Mouse (Mus musculus) stomach, postnatal 0 days (tissue): ENCODE results near the gene Ripply2. TPM values are rescaled to one million over a fixed set of nuclear protein-coding genes. Genes with fewer than 3 reads are reported as not detected.
"Not testable (repeated sequence)": the region's sequence is repeated elsewhere in the genome, so short reads cannot be mapped to it uniquely, and the experiment has no call there.

Experiments
- ATAC-seq: fragments of 200-750 bp; cut with Nextera tagmentation; 2 replicates; pipeline ENCODE4 v1.8.0; 2017; ENCODE audit not compliant: low FRiP score, low TSS enrichment
- DNase-seq: peaks from one replicate; pipeline ENCODE4 v3.0.0-alpha.2; 2016; ENCODE audit warnings: low spot score
- H3K27ac ChIP-seq: fragments of 300-500 bp; sonication (generic); replicated peaks from 2 replicates; pipeline ENCODE4 v1.5.1; 2014; ENCODE audit warnings: mild to moderate bottlenecking, control low read depth
- H3K27me3 ChIP-seq: fragments of 300-500 bp; sonication (generic); 2 replicates; pipeline ENCODE4 v1.6.1; 2014; ENCODE audit warnings: low read length; ENCODE audit not compliant: control insufficient read depth, insufficient read depth
- H3K36me3 ChIP-seq: fragments of 300-500 bp; sonication (generic); 2 replicates; pipeline ENCODE4 v1.6.1; 2014; ENCODE audit warnings: low read length, mixed read lengths; ENCODE audit not compliant: control insufficient read depth, insufficient read depth
- H3K4me1 ChIP-seq: fragments of 300-500 bp; sonication (generic); replicated peaks from 2 replicates; pipeline ENCODE4 v1.6.1; 2014; ENCODE audit warnings: antibody characterized with exemption; ENCODE audit not compliant: control insufficient read depth, insufficient read depth
- H3K4me2 ChIP-seq: fragments of 300-500 bp; sonication (generic); replicated peaks from 2 replicates; pipeline ENCODE4 v1.6.1; 2014; ENCODE audit warnings: low read depth, mild to moderate bottlenecking, control low read depth, moderate library complexity
- H3K4me3 ChIP-seq: fragments of 300-500 bp; sonication (generic); 2 replicates; pipeline ENCODE4 v1.5.1; 2014; ENCODE audit warnings: low read depth, low read length, control low read depth
- H3K9ac ChIP-seq: fragments of 300-500 bp; sonication (generic); 2 replicates; pipeline ENCODE4 v1.6.1; 2014; ENCODE audit warnings: mild to moderate bottlenecking, low read length, control low read depth, mixed read lengths
- H3K9me3 ChIP-seq: fragments of 300-500 bp; sonication (generic); 2 replicates; pipeline ENCODE4 v1.6.1; 2016; ENCODE audit warnings: low read length; ENCODE audit not compliant: control insufficient read depth
- CTCF ChIP-seq: IDR thresholded peaks from 2 replicates; pipeline ENCODE4 v1.5.1; 2016; ENCODE audit warnings: antibody characterized with exemption, low read depth, mild to moderate bottlenecking, moderate library complexity
- EP300 ChIP-seq: optimal IDR thresholded peaks from 2 replicates; pipeline ENCODE3; 2016; ENCODE audit warnings: antibody characterized with exemption
- WGBS: fragments of 180-500 bp; shearing (Covaris S2); extraction: QIAGEN DNeasy Blood & Tissue Kit; methylation state at CpG from one replicate; pipeline ENCODE4 v1.1.7; 2014; 5-methylcytosine and 5-hydroxymethylcytosine counted together
- polyA plus RNA-seq: library from polyadenylated mRNA; unstranded; fragments of >200 nt; fragmentation: Nextera tagmentation; extraction: Ambion mirVana; gene quantifications from 2 replicates; pipeline ENCODE4 v1.2.1, GENCODE M21; 2015

The Ripply2 gene
- 0.27 and 0.38 TPM in 2 replicates for polyA plus RNA-seq

GRCm38 (mm10) chr9:87015288-87015937 is at the start of gene Ripply2:
TSS of gene Ripply2 (plus strand) at chr9:87015537.
- TF ChIP-seq EP300 (no peak), CTCF (no peak)
- ATAC-seq, result no peak
- Histone ChIP-seq H3K27me3 (peaks cover 14% of the 10 kb centered on the region; the same call in 1 of the 2 replicates), H3K4me3 (peak within 1 kb of the TSS; percentile 27), H3K9ac (no peak within 1 kb of the TSS), H3K36me3 (no peaks in the 10 kb centered on the region), H3K9me3 (no peaks in the 10 kb centered on the region), H3K27ac (no peak within 1 kb of the TSS), H3K4me2 (peak within 1 kb of the TSS; percentile 51), H3K4me1 (no peaks in the 10 kb centered on the region)
- WGBS, result under 1% methylated on average over 68 of the region's 71 CpGs
- no peak for DNase-seq

- H3K4me3 ChIP-seq, DNase-seq, ATAC-seq: not testable (repeated sequence)
Observed at GRCm38 (mm10) chr9:86972471-86972870, 42.9 kb upstream of the Ripply2 start.

GRCm38 (mm10) chr9:86973562-86973961 is 41.8 kb upstream of the Ripply2 start:
- no peak overlapping the region for H3K27ac ChIP-seq
- ATAC-seq (no peak), DNase-seq (no peak)
- no peaks in the 10 kb centered on the region for H3K9me3 ChIP-seq
- H3K9ac ChIP-seq, result no peak overlapping the region
- H3K27me3 ChIP-seq, result no peaks in the 10 kb centered on the region
- H3K4me1 ChIP-seq, result no peaks in the 10 kb centered on the region
- no peak overlapping the region for H3K4me3 ChIP-seq
- no peak for TF ChIP-seq CTCF
- no peak for TF ChIP-seq EP300
- 47% methylated on average over 4 of the region's 4 CpGs for WGBS
- H3K36me3 ChIP-seq, result no peaks in the 10 kb centered on the region
- no peak overlapping the region for H3K4me2 ChIP-seq

More at GRCm38 (mm10) chr9:86972471-86972870, 42.9 kb upstream of the Ripply2 start:
- not testable (repeated sequence) for H3K4me2 ChIP-seq, H3K4me1 ChIP-seq, H3K36me3 ChIP-seq, H3K9me3 ChIP-seq, H3K9ac ChIP-seq, H3K27me3 ChIP-seq, H3K27ac ChIP-seq

GRCm38 (mm10) chr9:86976896-86977295 is 38.4 kb upstream of the Ripply2 start:
- Histone ChIP-seq H3K9ac (no peak overlapping the region), H3K9me3 (no peaks in the 10 kb centered on the region), H3K4me3 (no peak overlapping the region), H3K27ac (no peak overlapping the region), H3K27me3 (no peaks in the 10 kb centered on the region), H3K4me2 (no peak overlapping the region), H3K4me1 (no peaks in the 10 kb centered on the region), H3K36me3 (no peaks in the 10 kb centered on the region)
- ATAC-seq (no peak), DNase-seq (no peak)
- TF ChIP-seq CTCF (no peak), EP300 (no peak)
- 76% methylated on average over 4 of the region's 4 CpGs for WGBS

- H3K4me1 ChIP-seq, result no peaks in the 10 kb centered on the region
- DNase-seq (no peak), ATAC-seq (no peak)
- H3K27ac ChIP-seq, result no peak overlapping the region
- TF ChIP-seq EP300, result no peak
- TF ChIP-seq CTCF, result no peak
- no peak overlapping the region for H3K4me2 ChIP-seq
- no peak overlapping the region for H3K4me3 ChIP-seq
- H3K36me3 ChIP-seq, result no peaks in the 10 kb centered on the region
- H3K27me3 ChIP-seq, result no peaks in the 10 kb centered on the region
- H3K9ac ChIP-seq, result no peak overlapping the region
- no peaks in the 10 kb centered on the region for H3K9me3 ChIP-seq
- WGBS, result 41% methylated on average over 7 of the region's 7 CpGs
Observed at GRCm38 (mm10) chr9:86978257-86978907, 37.0 kb upstream of the Ripply2 start.

GRCm38 (mm10) chr9:86980048-86980447 is 35.3 kb upstream of the Ripply2 start:
- Histone ChIP-seq H3K9ac (no peak overlapping the region), H3K4me1 (no peaks in the 10 kb centered on the region), H3K27ac (no peak overlapping the region), H3K4me2 (no peak overlapping the region), H3K36me3 (no peaks in the 10 kb centered on the region), H3K9me3 (no peaks in the 10 kb centered on the region), H3K4me3 (no peak overlapping the region), H3K27me3 (no peaks in the 10 kb centered on the region)
- ATAC-seq (no peak), DNase-seq (no peak)
- TF ChIP-seq EP300 (no peak), CTCF (no peak)
